Mouse (Mus musculus) lung, postnatal 10 days (tissue): Measurements from ENCODE around the gene Pcna.
"Not testable (repeated sequence)": the region's sequence is repeated elsewhere in the genome, so short reads cannot be mapped to it uniquely, and the experiment has no call there.

Experiments used
- DNase-seq: peaks from one replicate; pipeline ENCODE4 v3.0.0; 2021

Pcna gene

DNA sequence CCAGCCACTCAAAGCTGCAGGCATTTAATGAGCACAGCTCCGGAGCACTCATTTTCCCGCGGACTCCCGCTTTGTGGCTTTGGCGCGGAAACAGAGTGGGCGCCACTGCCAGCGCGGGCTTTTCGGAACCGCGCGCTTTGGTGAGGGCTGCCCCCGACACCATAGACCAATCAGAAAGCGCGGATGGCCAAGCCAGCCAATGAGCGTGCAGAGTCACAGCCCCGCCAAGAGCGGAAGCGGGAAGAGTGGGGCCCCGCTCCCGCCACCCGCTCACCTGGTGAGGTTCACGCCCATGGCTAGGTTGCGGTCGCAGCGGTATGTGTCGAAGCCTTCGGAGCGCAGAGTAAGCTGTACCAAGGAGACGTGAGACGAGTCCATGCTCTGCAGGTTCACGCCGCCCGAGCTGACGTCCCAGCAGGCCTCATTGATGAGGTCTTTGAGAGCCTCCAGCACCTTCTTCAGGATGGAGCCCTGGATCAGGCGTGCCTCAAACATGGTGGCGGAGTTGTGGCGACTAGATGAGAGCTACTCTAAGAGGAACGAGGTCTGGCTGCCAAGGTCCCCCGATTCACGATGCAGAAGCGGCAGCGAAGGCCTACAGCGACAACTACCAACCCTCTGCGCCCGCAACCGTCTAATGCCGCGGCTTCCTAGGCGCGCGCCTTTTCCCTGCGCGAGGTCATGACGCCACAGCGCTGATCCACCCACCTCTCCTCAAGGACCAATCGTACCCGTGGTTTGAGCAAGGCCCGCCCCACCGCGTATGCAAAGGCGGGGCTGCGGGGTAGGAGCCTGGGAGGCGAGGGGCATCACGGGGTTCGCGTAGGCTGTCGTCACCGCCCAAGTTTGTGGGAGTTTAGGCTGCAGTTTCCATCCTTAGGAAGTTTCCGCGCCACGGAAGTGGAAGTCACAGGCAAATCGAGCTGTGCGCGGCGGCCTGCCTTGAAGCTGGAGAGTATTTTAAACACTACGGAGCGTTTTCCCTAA is at the start of gene Pcna:
Pcna (minus strand) TSS at position 773 of the 987 bp plus-strand sequence.
- DNase-seq, result peak; percentile 99

DNA sequence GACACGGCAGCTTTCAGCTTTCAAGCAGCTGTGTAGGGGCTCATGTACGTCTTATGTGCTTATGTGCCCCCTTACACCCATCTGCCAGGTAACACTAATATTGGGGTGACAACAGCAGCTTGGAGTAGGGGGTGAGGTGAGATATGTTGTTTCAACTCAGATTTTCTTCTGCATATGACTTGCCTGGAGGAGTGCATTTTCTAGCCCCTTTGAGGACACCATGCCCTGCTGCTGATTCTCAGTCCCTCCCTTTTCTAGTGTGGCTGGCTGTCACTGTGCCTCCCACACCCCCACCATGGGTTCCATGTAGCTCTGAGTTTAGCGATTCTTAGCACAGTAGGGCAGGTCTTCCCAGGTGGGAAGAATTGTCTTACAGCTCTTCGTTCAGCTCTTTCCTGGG is 48.3 kb upstream of the Pcna start:
- no peak for DNase-seq

DNA sequence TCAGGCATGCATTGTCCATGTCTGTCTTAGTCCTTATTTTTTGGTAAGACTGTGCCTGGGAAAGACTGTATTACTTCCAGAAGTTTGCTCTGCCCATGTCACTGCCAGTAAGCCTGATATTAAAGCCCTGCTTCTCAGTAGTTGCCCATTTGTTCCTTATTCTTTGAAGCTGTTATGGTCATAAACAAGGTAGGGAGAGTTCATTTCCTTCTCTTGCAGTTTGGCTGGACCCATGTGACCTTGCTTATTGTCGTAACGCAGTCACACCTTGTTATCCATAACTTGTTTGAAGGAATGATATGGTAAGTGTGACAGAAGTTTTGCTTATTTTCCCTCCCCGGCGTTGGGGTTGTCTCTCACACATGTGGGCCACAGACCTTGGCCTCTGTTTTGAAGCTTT is 45.1 kb upstream of the Pcna start:
- no peak for DNase-seq

DNA sequence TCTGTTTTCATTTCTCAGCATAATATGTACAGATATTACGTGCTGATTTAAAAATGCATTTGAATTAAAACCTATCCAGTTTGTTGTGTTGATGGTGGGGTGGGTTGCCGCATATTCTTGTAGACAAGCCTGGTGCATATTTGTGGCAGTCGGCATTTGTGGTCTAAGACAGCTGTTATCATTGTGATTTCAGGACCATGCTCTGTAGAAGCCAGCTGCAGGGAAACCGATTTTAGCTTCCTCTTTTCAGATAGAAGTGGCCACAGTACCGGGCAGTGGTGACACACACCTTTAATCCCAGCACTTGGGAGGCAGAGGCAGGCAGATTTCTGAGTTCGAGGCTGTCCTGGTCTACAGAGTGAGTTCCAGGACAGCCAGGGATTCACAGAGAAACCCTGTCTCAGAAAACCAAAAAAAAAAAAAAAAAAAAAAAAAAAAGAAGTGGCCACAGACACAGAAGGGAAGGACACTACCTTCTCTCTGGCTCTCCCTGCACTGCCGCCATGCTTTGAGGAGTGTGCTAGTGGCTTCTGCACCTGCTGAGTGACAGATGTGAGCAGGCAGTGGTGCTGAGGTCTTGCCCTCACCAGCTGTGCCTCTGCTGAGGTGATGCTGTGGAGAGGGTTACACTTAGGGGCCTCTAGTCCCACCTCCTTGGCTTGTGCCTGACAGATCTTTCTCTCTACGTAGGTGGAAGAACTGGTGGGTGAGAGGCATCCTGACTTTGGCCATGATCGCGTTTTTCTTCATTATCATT is 40.8 kb upstream of the Pcna start:
- no peak for DNase-seq

DNA sequence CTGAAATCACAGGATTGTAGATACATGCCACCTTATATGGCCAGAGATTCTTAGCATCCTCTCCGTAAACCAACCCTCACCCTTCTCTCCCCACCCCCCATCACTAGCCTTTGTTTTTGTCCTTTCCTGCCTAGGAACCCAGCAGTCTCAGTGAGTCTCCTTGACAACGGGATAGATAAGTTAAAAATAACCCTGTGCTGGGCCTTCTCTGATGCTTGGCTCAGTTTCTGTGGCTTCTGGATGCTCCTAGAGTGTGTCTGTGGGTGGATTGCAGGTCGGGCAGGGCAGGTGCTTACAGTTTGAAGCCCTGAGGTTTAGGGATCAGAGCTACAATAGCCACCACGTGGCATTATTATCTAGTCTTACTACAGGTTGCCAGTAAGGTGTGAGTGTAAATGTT is 39.0 kb upstream of the Pcna start:
- peak; percentile 61 for DNase-seq

DNA sequence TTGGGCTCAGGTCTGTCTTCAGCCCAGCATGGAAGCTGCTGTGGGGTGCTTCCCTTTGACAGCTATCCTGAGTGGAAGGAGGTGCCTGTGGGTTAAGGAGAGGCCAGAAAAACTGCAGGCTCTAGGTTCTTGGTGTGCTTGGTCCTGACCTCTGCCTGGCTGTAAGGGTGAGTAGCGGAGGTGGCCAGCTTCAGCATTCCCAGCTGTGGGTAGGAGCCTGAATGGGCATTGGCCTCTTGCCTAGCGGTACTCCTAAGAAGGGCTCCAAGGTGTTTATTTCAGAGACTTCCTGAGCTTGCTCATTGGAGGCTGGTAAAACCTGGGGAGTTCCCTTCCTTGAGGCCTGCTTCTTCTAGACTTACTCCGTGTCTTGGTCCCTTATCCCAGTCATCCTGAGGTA is 38.2 kb upstream of the Pcna start:
- DNase-seq, result peak; percentile 47

DNA sequence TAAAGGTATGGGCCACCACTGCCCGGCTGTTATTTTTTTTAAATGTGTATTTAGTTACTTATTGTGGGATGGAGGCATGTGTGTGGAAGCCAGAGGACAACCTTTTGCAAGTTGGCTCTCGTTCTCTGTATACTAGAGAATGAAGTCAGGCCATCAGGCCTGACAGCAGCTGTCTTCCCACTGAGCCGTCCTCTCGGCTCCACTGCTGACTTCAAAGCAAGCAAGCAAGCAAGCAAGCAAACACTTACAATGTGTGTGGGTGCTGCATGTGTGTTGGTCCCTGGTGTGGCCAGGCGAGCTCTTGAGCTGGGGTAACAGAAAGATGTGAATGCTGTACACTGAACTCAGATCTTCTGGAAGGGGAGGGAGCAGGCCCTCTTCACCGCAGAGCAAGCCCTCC is 37.7 kb upstream of the Pcna start:
- DNase-seq, result no peak

DNA sequence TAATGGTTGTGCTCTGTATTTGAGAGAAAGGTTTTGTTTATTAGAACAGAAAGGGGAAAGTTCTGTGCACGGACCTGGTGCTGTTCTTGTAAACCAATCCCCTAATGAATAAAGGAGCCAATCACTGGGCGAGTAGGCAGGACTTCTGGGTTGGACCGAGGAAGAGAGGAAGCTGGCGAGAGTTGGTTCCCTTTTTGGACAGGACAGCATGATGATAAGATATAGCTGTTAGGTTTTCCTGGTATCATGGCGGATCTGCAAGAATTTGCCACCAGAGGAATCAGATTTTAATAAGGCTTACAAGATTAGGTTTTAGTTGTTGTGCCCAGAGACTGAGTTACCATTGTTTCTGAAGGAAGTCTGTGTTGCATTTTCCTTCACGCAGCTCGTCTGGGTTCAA is 36.1 kb upstream of the Pcna start:
- DNase-seq, result not testable (repeated sequence)

DNA sequence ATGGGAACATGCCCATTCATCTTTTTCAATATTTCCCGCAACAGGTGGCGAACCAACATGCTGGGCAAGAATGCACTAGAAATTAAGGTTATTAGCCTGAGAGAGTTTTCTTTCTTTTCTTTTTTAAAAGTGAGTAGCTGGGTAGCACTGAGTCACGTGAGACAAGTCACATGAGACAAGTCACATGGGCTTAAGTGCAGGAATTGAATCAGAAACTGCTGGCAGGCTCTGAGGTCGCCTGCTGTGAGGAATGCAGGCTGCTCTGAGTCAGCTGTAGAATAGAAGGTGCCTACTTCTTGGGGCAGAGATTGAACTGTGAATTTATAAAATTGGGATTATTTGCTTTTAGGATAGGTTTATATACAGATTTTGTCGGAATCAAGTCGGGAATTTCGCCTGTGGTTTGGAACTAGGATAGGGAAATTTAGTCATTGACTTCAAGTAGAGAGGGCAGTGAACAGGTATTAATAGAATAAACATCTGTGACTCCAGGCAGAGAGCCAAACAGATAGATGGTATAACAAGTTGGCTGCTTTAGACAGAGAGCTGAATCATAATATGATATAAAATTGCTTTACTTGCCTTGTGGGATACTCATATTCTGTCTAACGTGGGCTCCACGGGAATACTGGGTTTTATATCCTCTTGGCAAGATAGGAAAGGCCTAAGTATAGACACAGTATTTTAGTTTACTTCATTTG is 33.4 kb upstream of the Pcna start:
- no peak for DNase-seq

DNA sequence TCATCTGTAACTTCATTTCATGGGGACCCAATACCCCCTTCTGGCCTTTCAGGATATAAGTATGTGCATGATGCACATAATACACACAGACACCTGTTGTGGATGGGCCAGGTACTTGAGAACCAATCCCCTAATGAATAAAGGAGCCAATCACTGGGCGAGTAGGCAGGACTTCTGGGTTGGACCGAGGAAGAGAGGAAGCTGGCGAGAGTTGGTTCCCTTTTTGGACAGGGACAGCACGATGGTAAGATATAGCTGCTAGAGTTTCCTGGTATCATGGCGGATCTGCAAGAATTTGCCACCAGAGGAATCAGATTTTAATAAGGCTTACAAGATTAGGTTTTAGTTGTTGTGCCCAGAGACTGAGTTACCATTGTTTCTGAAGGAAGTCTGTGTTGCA is 32.6 kb upstream of the Pcna start:
- DNase-seq, result not testable (repeated sequence)

DNA sequence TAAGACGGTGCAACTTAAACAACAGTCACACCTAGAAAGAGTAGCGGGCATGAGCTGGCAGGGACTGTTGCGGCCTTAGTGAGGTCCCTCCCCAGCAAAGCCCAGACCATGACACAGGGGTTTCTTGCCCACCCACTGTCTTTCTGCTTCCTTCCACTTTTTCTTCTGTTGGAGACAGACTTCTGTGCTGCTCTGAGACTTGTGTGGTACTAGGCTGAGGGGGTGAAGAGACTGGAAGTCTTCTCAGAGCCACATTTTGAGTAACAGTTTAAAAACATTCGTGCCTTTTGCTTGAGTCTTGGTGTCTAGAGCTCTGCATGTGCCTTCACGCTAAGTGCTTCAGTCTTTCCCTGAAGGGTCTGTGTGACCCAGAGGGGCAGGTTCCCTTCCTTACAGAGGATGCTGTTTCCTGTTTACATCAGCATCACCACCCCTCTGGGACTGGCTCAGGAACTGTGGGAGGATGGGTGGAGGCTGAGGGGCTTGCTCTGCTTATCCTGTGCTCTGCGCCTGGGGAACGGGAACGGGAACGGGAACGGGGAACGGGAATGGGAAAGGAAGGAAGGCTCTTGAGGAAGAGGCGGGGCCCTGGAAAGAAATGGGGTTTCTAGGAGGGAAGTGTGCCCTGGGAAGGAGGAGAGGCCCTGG is 31.5 kb upstream of the Pcna start:
- DNase-seq, result peak; percentile 88

DNA sequence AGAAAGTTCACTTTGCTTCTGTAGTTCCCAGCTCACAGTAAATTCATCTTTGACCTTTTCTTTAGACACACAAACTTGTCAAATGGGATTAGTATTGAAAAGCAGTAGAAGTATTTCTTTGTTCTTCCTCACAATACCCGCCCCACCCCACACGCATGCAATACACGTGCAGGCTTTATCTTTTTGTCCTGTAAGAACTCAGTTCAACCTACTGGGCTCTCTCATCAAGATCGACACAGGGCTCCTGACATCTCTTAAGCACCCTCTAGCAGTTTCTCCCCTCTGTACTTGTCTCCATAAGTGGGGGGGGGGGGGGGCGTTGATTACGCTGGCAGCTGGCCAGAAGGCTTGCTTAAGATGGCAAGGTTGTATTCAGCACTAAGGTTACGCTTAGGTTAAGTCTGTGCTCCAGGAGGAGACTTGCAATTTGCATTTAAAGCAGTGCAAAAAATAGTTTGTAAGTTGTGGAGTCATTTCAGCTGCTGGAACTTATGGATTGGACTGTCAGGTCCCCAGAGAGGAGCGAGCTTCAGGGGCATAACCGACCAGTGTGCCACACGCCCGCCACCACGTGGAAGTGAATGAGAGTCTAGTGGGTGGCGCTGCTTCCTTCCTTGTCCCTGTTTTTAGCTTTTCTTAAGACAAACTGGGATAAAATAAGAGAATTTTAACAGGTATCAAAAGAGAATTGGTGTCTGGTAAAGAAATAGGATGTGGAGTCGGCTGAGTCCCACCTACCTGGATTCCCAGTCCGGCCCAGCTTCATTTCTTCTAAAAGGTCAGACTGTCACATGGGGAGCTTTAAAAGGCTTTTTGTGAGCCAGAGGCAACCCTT is 30.3 kb upstream of the Pcna start:
- no peak for DNase-seq

DNA sequence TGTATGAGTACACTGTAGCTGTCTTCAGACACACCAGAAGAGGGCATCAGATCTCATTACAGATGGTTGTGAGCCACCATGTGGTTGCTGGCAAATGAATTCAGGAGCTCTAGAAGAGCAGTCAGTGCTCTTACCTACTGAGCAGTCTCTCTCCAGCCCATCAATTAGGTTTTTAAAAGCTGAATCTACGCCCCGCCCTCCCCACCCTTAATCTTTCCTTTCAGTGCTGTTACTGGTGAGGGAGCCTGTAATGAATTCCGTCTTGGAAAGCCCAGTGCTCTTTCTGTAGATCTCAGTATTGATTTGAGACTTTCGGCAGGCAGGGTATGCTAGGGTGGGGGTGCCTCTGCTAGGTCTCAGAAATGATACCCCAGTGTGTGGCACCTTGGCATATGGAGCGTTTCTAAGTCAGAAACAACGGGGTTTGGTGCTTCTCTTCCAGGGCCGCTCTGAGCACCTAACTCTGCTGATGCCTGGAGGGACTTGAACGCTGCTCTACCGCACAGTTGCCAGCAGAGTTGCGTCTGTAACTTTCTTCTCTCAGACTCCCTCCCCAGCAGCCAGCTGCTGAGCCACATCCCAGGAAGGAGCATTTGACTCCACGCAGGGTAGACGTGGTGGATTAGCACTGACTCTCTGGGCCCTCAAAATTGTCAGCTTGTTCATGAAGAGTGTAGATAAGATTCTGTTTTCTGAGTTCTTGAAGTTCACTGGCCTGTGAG is 29.5 kb upstream of the Pcna start:
- no peak for DNase-seq

DNA sequence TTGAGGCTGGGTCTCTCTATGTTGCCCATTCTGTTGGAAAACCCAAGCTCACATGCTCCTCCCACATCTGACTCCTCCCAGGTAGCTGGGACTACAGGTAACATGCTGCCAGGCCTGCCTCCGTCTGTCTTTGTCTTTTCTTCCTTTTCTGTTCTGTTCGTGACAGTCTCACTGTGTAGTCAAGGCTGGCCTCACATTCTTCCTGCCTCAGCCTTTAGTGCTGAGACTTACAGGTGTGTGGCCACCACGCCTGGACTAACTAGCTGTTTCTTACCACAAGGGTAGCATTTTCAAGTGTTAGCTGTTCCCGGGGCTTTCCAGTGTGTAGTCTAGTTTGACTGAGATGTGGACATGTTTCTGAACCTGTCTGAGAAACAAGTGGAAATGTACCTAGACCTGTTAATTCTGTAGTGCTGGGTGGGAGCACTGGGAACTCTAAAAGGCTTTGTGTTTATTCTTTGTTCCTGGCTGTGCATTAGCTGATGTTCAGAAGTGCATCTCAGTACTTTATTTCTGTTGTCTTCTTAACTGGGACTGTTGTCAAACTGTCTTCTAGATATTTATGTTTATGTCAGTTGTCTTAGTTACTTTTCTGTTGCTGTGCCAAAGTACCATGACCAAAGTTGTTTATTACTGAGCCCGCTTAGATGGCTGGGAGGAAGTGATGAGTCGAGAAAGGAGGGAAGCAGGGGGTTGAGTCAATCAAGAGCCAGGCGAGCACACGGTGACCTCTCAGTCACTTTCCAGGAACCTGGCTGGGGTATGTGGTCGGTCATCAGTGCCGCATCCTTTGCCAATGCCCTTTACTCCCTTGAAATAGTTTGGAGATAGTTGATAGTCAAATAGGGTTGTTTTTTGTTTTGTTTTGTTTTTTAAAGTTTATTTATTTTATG is 28.7 kb upstream of the Pcna start:
- peak; percentile 62 for DNase-seq

DNA sequence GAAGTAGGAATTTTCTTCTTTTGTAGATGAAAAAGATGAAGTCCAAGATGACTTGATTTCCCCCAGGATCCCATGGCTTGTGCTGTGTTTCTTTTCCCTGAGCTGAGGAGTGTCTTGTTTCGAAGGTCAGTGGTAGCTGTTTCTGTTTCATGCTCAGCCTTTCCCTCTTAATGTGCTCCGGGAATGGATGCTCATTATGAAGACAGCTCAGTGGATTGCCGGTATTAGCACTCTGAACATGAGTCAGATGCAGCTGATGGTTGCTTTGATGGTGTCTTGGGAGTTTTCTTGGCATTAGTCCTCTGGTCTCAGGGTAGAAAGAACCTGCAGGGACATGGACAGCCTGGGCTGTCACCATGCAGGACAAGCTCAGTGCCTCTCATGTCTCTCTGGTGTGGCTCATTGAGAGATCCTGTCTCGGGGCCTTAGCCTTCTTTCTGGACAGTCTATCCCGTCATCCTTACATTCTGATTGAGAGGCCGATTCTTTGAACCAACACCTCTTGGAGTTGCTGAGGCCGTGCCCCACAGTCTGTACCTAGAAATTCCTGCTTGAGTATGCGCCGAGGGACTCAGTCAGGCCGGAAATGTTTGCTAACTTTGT is 27.5 kb upstream of the Pcna start:
- DNase-seq, result no peak

DNA sequence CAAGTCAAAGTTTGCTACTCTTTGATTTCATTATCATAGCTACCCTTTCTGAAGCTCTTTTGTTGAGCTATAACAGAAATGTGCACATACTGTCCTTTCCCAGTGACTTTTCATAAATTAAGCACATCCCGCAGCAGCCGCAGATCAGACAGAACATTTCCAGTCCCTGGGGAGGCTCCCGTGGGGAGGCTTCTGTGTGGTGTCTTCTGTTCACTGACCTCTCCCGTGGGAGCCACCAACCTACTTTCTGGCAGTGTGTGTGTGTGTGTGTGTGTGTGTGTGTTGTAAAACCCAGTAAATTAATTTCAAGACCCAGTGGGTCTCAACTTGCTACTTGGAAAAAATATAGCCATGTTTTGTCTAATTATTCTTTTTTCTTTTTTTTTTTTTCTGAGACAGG is 26.9 kb upstream of the Pcna start:
- no peak for DNase-seq

DNA sequence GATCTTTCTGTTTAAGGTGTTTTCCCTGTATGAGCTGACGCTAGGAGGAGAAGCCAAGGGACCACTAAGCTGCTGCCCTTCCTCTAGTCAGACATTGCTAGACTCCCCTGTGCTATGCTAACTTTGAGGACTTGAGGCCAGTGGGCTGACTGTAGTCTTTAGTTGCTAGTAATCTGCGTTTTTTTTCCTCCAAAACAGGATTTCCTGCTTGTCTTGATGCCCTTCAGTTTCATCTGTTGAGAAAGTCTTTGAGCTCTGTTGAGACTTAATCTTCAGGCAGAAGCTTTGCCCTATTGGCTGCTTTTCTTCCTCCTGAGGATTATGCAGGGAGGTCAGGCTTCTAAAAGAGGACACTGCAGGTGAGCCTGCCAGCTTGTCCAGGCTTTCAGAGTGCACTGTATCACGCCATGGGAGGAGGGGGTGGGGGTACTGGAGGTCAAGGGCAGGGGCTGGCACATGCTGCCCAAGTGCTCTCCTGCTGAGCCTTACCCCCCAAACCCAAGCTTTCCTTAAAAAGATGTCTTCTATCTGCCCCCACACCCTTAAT is 26.3 kb upstream of the Pcna start:
- DNase-seq, result no peak

DNA sequence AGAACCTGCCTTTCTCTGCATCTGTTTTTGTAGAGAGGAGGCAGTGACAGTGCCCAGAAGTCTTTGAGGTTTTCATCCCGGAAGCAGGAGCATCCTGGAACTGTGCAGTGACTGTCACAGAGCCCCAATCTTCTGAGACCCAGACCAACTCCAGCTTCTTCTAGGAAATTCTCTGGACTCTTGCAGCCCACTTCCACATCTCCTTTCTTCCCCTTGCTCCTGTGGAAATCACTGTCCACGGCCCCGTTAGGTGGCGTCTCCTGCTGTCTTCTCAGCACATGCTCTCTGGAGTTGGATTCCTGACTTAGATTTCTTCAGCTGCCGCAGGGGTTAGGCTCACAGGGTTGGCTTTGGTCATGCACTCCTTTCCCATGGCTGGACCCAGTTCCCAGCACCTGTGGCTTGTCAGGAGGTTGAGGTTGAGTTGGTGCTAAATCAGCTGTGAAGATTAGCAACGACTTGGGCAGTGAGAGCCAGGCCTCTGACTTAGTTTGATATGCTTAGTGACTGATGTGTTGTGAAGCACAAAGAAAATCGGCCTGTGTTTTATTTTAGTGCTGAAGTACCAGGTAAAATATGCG is 25.2 kb upstream of the Pcna start:
- DNase-seq, result no peak

DNA sequence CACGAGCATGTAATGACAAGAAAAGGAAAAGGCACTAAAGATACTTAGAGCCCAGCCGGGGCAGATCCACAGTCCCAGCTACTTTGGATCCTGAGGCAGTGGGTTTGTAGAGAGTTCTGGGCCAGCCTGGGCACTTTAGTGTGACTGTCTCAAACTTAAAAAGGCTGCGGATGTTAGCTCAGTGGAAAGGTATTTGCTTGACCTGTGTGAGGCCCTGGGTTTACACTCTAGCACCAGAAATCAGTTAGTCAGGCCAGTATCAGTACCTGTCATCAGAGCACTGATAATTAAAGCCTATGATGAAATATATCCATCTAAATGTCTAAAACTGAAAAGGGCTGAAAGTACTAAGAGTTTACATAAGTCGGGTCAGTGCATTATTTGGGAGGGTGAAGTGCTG is 23.1 kb upstream of the Pcna start:
- no peak for DNase-seq
